Mouse (Mus musculus) forebrain, embryonic 11.5 days (tissue): ENCODE measurements around the gene Ppp2r1b. TPM values are rescaled to one million over a fixed set of nuclear protein-coding genes. Genes with fewer than 3 reads are reported as not detected.

ENCODE experiments used
- ATAC-seq: fragments of 200-750 bp; cut with Nextera tagmentation; replicated peaks from 2 replicates; pipeline ENCODE4 v1.8.0; 2017; ENCODE audit warnings: moderate TSS enrichment; ENCODE audit not compliant: low FRiP score
- DNase-seq: peaks from one replicate; pipeline ENCODE4 v3.0.0-alpha.2; 2017; ENCODE audit warnings: low spot score
- H3K27ac ChIP-seq: fragments of 300-500 bp; sonication (generic); 2 replicates; pipeline ENCODE4 v1.5.1; 2014; ENCODE audit warnings: low read depth, low read length
- H3K27me3 ChIP-seq: fragments of 300-500 bp; sonication (generic); 2 replicates; pipeline ENCODE4 v1.6.1; 2014; ENCODE audit warnings: mild to moderate bottlenecking, low read length, mixed read lengths; ENCODE audit not compliant: control insufficient read depth, insufficient read depth
- H3K36me3 ChIP-seq: fragments of 300-500 bp; sonication (generic); 2 replicates; pipeline ENCODE4 v1.6.1; 2014; ENCODE audit warnings: mild to moderate bottlenecking, low read length, moderate library complexity, mixed read lengths; ENCODE audit not compliant: control insufficient read depth, insufficient read depth
- H3K4me1 ChIP-seq: fragments of 300-500 bp; sonication (generic); replicated peaks from 2 replicates; pipeline ENCODE4 v1.6.1; 2014; ENCODE audit warnings: low read length, mixed read lengths; ENCODE audit not compliant: control insufficient read depth, insufficient read depth
- H3K4me2 ChIP-seq: fragments of 300-500 bp; sonication (generic); 2 replicates; pipeline ENCODE4 v1.6.1; 2014; ENCODE audit warnings: low read depth, mild to moderate bottlenecking, low read length, moderate library complexity, mixed read lengths; ENCODE audit not compliant: severe bottlenecking
- H3K4me3 ChIP-seq: fragments of 300-500 bp; sonication (generic); 2 replicates; pipeline ENCODE4 v1.5.1; 2014; ENCODE audit warnings: low read depth, low read length
- H3K9ac ChIP-seq: fragments of 300-500 bp; sonication (generic); 2 replicates; pipeline ENCODE4 v1.6.1; 2014; ENCODE audit warnings: low read length
- H3K9me3 ChIP-seq: fragments of 300-500 bp; sonication (generic); 2 replicates; pipeline ENCODE4 v1.6.1; 2016; ENCODE audit warnings: low read length, mixed read lengths; ENCODE audit not compliant: control insufficient read depth
- WGBS: fragments of 180-500 bp; shearing (Covaris S2); extraction: QIAGEN DNeasy Blood & Tissue Kit; methylation state at CpG from one replicate; pipeline ENCODE4 v1.1.7; 2014; 5-methylcytosine and 5-hydroxymethylcytosine counted together
- polyA plus RNA-seq: library from polyadenylated mRNA; unstranded; fragments of >200 nt; fragmentation: Nextera tagmentation; extraction: Ambion mirVana; gene quantifications from 2 replicates; pipeline ENCODE4 v1.2.1, GENCODE M21; 2014

The Ppp2r1b gene
- polyA plus RNA-seq = 125 and 132 TPM in 2 replicates

- H3K36me3 ChIP-seq = no peaks in the 10 kb centered on the region
- H3K9me3 ChIP-seq = no peaks in the 10 kb centered on the region
- ATAC-seq (no peak), DNase-seq (no peak)
- no peak within 1 kb of the TSS for H3K4me3 ChIP-seq
- H3K27me3 ChIP-seq = no peaks in the 10 kb centered on the region
- H3K4me2 ChIP-seq = no peak within 1 kb of the TSS
- no peak within 1 kb of the TSS for H3K27ac ChIP-seq
- 93% methylated on average over 3 of the region's 3 CpGs for WGBS
- no peaks in the 10 kb centered on the region for H3K4me1 ChIP-seq
- H3K9ac ChIP-seq = no peak within 1 kb of the TSS
These were observed at the start of gene Ppp2r1b for GRCm38 (mm10) chr9:50845081-50845480. Gene Ppp2r1b (plus strand): TSS chr9:50845301.

GRCm38 (mm10) chr9:50796776-50797175, 48.3 kb upstream of the Ppp2r1b start:
- H3K27me3 ChIP-seq = no peaks in the 10 kb centered on the region
- H3K9ac ChIP-seq = no peak overlapping the region
- no peaks in the 10 kb centered on the region for H3K4me1 ChIP-seq
- H3K4me3 ChIP-seq = no peak overlapping the region
- no peak overlapping the region for H3K27ac ChIP-seq
- WGBS = 94% methylated on average over 8 of the region's 8 CpGs
- ATAC-seq (no peak), DNase-seq (no peak)
- H3K9me3 ChIP-seq = no peaks in the 10 kb centered on the region
- no peaks in the 10 kb centered on the region for H3K36me3 ChIP-seq
- no peak overlapping the region for H3K4me2 ChIP-seq

GRCm38 (mm10) chr9:50797641-50798040, 47.5 kb upstream of the Ppp2r1b start:
- no peak for ATAC-seq
- H3K4me1 ChIP-seq = no peaks in the 10 kb centered on the region
- H3K4me2 ChIP-seq = no peak overlapping the region
- no peaks in the 10 kb centered on the region for H3K27me3 ChIP-seq
- H3K9me3 ChIP-seq = no peaks in the 10 kb centered on the region
- no peak overlapping the region for H3K9ac ChIP-seq
- no peak for DNase-seq
- no peak overlapping the region for H3K4me3 ChIP-seq
- no peaks in the 10 kb centered on the region; the same call in 1 of the 2 replicates for H3K36me3 ChIP-seq
- no peak overlapping the region for H3K27ac ChIP-seq
- 92% methylated on average over 7 of the region's 7 CpGs for WGBS

GRCm38 (mm10) chr9:50798368-50798767, 46.7 kb upstream of the Ppp2r1b start:
- Histone ChIP-seq H3K36me3 (no peaks in the 10 kb centered on the region; the same call in 1 of the 2 replicates), H3K4me1 (no peaks in the 10 kb centered on the region), H3K27me3 (no peaks in the 10 kb centered on the region), H3K4me3 (no peak overlapping the region), H3K9me3 (no peaks in the 10 kb centered on the region), H3K4me2 (no peak overlapping the region), H3K9ac (no peak overlapping the region), H3K27ac (no peak overlapping the region)
- no peak for DNase-seq
- WGBS = 86% methylated on average over 5 of the region's 5 CpGs
- ATAC-seq = no peak

GRCm38 (mm10) chr9:50800985-50801384, 44.1 kb upstream of the Ppp2r1b start:
- 76% methylated on average over 2 of the region's 2 CpGs for WGBS
- no peaks in the 10 kb centered on the region; the same call in 1 of the 2 replicates for H3K36me3 ChIP-seq
- H3K27ac ChIP-seq = no peak overlapping the region
- ATAC-seq (no peak), DNase-seq (no peak)
- H3K4me2 ChIP-seq = no peak overlapping the region
- H3K27me3 ChIP-seq = no peaks in the 10 kb centered on the region
- H3K4me1 ChIP-seq = no peaks in the 10 kb centered on the region
- no peaks in the 10 kb centered on the region for H3K9me3 ChIP-seq
- no peak overlapping the region for H3K9ac ChIP-seq
- no peak overlapping the region for H3K4me3 ChIP-seq

GRCm38 (mm10) chr9:50803055-50803671, 41.9 kb upstream of the Ppp2r1b start:
- Histone ChIP-seq H3K36me3 (no peaks in the 10 kb centered on the region; the same call in 1 of the 2 replicates), H3K4me3 (no peak overlapping the region), H3K4me1 (no peaks in the 10 kb centered on the region), H3K9ac (no peak overlapping the region), H3K4me2 (no peak overlapping the region), H3K9me3 (no peaks in the 10 kb centered on the region), H3K27ac (no peak overlapping the region), H3K27me3 (no peaks in the 10 kb centered on the region)
- ATAC-seq (no peak), DNase-seq (no peak)
- WGBS = 88% methylated on average over 7 of the region's 7 CpGs

- H3K9me3 ChIP-seq = no peaks in the 10 kb centered on the region
- ATAC-seq (no peak), DNase-seq (no peak)
- no peaks in the 10 kb centered on the region for H3K27me3 ChIP-seq
- no peak overlapping the region for H3K4me3 ChIP-seq
- no peaks in the 10 kb centered on the region for H3K4me1 ChIP-seq
- no peak overlapping the region for H3K4me2 ChIP-seq
- no peak overlapping the region for H3K27ac ChIP-seq
- no peak overlapping the region for H3K9ac ChIP-seq
- 92% methylated on average over 6 of the region's 6 CpGs for WGBS
- H3K36me3 ChIP-seq = no peaks in the 10 kb centered on the region; the same call in 1 of the 2 replicates
These were observed 36.6 kb upstream of the Ppp2r1b start for GRCm38 (mm10) chr9:50808471-50808870.

- H3K36me3 ChIP-seq = no peaks in the 10 kb centered on the region; the same call in 1 of the 2 replicates
- no peak overlapping the region for H3K9ac ChIP-seq
- 94% methylated on average over 13 of the region's 13 CpGs for WGBS
- no peaks in the 10 kb centered on the region for H3K4me1 ChIP-seq
- H3K4me2 ChIP-seq = no peak overlapping the region
- H3K27ac ChIP-seq = no peak overlapping the region
- H3K4me3 ChIP-seq = no peak overlapping the region
- ATAC-seq (no peak), DNase-seq (no peak)
- no peaks in the 10 kb centered on the region for H3K9me3 ChIP-seq
- H3K27me3 ChIP-seq = no peaks in the 10 kb centered on the region
These were observed 36.0 kb upstream of the Ppp2r1b start for GRCm38 (mm10) chr9:50809146-50809545.

GRCm38 (mm10) chr9:50811187-50811586, 33.9 kb upstream of the Ppp2r1b start:
- H3K4me2 ChIP-seq = no peak overlapping the region
- WGBS = 94% methylated on average over 7 of the region's 7 CpGs
- ATAC-seq (no peak), DNase-seq (no peak)
- H3K27ac ChIP-seq = no peak overlapping the region
- H3K9ac ChIP-seq = no peak overlapping the region
- no peaks in the 10 kb centered on the region for H3K9me3 ChIP-seq
- no peaks in the 10 kb centered on the region for H3K27me3 ChIP-seq
- no peaks in the 10 kb centered on the region; the same call in 1 of the 2 replicates for H3K36me3 ChIP-seq
- H3K4me1 ChIP-seq = no peaks in the 10 kb centered on the region
- H3K4me3 ChIP-seq = no peak overlapping the region
